Mouse (Mus musculus) heart, adult 18-20 months (tissue): ENCODE data around the gene Sys1. TPM values are rescaled to one million over a fixed set of nuclear protein-coding genes. Genes with fewer than 3 reads are reported as not detected.

Experiments used
- DNase-seq, 2 experiments: peaks; one replicate each; pipeline ENCODE4 v3.0.0; 2021 to 2022; ENCODE audit warnings: mixed read lengths in 1 of 2
- total RNA-seq, 2 experiments: library from RNA; stranded (reverse); gene quantifications; 2 replicates each; pipeline ENCODE4 v1.2.3; 2021

The Sys1 gene
- total RNA-seq, 2 experiments from 2014 or later: 23.0 to 23.1 TPM

- DNase-seq: no peak
These were observed 41.0 kb downstream of the Sys1 start for GRCm38 (mm10) chr2:164497691-164498268.

DNA sequence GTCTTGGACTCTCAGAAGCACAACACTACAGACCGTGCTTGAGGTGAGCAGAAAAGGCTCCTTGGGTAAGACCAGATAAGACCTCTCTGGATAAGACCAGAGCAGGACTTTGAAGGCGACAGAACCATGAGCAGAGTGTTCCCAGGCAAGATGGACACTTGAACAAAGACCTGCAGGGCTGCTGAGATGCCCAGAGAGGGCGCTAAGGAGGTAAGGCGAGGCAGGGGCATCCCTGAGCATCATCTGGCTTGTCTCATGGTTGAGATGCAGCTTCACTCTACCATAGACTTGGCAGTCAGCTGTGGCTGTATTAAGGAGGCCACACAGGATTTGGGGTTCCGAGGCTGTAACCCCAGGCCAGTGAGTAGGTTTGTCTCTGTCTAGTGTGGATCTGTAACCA lies 42.6 kb downstream of the Sys1 start:
- DNase-seq: no peak

DNA sequence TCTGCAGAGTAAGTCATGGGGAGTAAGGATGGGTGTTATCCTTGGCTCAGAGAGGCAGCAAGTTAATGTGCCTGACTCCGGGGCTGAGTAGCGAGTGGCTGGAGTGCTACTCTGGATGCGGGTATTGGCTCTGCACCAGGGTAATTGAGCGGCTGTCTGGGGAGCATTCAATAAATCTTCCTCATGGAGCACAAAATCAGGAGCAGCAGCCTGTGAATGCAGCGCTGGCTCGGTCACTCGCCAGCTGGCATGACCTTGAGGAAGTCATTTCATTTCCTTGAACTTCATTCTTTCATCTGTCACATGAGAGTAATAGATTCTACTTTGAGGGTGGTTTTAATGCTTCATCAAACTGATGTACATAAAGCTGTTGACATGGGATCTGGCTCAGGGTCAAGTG lies 43.7 kb downstream of the Sys1 start:
- DNase-seq: peak in 1 of 2 experiments; percentile 21

- no peak for DNase-seq
These were observed 48.2 kb downstream of the Sys1 start for GRCm38 (mm10) chr2:164504919-164505318.

DNA sequence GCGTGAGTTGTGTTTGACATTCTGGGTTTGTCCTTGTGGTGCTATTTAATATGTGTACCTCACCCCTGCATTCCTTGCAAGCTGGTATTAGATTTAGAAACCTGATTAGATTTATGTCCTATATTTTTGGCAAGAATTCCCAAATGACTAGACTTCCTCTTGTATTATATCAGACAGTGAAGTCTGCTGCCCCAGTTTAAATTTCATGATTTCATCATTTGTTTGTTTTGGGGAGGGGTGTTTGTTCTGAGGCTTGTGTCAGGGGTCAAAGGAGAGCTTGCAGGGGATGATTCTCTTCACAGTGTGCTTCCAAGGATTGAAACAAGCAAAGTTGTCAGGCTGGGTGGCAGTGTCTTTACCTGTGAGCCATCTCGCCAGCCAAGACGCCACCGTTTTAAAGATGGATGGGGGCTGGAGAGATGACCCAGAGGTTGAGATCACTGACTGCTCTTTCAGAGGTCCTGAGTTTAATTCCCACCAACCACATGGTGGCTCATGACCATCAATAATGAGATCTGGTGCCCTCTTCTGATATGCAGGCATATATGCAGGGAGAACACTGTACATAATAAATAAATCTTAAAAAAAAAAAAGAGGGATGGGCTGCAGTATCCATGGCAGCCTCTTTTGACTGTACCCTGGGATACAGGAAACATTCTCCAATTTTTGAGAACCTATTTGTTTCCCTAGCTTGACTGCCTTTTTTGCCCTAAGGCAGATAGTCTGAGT lies 49.0 kb downstream of the Sys1 start:
- no peak for DNase-seq

- no peak for DNase-seq
These were observed 51.0 kb downstream of the Sys1 start for GRCm38 (mm10) chr2:164507811-164508210.

- DNase-seq: no peak
These were observed 53.9 kb downstream of the Sys1 start for GRCm38 (mm10) chr2:164510621-164511190.

DNA sequence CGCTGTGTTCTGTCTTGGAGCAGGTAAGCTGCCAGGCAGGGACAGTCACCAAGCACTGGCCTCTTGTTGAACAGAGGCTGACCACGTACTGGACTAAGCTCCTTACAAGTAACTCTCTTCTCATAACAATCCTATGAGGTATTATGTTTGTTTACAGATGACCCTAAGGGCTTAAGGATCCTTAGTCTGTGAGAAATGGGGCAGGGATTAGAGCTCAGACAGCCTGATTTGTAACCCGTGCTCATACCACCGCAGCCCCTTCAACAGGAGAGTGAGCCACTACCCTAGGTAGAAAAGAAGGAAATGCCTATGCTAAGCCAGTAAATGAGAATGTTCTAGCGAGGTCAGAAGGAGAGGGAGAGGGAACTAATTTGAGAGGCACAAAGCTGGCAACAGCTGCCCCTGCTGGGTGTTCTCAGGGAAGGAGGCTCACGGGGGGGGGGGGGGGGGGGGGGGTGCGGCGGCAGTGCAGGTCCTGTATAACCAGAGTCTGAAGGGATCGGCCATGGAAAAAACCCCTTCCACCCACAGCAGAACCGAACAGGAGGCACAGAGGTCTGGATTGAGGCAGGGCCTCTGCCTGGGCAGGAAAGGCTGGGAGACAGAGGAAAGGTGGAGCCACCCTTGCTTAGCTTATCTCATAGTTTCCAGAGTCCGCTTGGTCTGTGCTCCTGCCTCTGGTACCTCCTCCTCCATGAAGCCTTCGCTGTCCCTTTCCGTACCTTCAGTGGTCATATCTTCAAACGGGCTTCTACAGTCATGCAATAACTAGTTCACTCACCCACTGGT lies 55.6 kb downstream of the Sys1 start:
- DNase-seq: peak; percentile 22 to 64

DNA sequence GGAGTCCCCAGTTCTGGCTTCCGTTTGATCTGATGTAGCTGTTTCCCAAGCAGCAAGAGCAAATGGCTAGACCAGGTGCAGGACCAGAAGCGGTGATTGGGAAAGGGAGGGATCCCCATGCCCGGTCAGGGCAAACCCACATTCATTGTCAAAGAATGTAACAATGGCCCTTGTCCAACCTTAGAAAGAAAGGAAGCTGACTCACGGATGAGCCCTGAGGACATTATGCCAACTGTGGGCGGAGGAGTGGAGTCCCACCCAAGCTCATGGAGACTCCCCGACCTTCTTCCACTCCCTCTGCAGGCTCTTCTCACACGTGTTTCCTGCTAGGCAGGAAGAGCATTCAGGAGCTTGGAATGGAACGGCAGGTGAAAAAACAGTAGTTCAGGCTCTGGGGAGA lies 56.6 kb downstream of the Sys1 start:
- DNase-seq: peak; percentile 61 to 87

DNA sequence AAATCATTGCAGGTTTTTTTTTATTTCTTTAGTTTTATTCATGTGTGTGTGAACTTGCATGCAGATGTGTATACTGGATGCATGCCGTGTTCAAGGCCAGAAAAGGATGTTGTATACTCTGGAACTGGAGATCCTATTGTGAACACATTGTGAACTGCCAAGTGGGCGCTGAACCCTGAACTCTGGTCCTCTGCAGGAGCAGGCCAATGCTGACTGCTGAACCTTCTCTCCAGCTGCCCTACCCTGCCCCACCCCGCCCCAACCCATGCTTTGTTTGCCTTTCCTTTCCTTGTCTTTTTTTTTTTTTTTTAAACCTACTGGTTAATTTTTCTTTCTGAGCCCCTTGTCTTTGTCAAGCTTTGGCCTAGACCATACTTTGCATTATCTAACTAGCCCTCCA lies 58.2 kb downstream of the Sys1 start:
- DNase-seq: no peak

GRCm38 (mm10) chr2:164515897-164516296 lies 59.1 kb downstream of the Sys1 start:
- DNase-seq: no peak

GRCm38 (mm10) chr2:164516592-164516991 lies 59.8 kb downstream of the Sys1 start:
- no peak for DNase-seq

- DNase-seq: peak; percentile 71 to 73
These were observed 60.9 kb downstream of the Sys1 start for GRCm38 (mm10) chr2:164517485-164518221.

GRCm38 (mm10) chr2:164518266-164519170 lies 61.8 kb downstream of the Sys1 start:
- no peak for DNase-seq

DNA sequence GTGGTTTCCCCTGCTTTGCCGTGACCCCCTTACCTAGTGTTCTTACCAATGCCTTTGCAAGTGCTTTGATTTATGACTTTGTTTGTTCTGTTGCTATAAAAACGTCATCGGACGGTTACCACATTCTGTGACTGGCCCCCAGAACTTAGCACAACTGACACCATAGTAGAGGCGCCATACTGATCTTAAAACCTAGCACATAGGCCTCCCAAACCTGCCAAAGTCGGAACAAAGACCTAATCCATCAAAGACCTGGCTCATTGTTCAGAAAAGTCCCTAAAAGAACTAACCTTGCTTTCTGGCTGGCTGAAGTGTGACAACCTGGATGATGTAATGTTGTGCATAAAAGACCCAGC lies 62.4 kb downstream of the Sys1 start:
- DNase-seq: no peak

- peak; percentile 61 to 62 for DNase-seq
These were observed 64.0 kb downstream of the Sys1 start for GRCm38 (mm10) chr2:164520782-164521181.

GRCm38 (mm10) chr2:164521841-164522240 lies 65.1 kb downstream of the Sys1 start:
- DNase-seq: peak in 1 of 2 experiments; percentile 30

DNA sequence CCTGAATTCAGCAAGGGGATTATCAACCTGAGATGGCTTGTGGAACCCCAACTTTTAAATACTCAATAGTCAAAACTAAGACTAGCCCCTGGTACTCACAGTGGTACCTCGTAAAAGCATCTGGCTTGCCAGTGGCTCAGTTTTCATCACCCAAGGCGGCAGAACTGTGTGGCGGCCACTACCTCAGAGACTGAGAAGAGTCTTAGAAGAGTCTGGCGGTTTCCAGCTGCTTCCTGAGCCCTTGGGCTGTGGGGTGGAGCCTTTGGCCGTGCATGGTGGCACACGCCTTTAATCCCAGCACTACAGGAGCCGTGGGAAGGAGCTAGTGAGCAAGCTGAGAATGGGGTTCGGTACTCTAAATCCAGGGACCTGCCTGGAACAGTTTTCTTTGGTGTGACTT lies 65.5 kb downstream of the Sys1 start:
- no peak for DNase-seq

DNA sequence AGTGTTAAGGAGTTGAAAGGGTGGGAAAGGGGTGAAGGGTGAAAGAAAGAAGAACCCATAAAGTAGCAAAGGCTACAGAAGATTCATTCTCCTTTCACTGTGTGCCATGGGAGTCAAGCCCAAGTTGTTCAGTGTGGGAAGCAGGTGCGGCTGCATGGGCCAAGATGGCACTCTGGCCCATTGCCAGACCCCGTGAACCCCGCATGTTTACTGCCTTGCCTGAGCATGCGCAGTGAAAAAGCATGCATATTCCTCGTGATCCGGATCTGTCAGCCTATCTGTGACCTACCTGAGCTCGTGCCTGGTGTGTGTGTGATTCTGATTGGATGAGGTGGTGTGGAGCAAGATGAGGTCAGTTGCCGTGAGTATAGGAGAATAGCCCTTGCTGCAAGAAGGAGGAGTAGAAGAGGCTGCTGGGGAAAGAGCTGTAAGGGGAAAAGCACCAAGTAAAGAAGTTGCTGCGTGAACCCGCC lies 66.6 kb downstream of the Sys1 start:
- DNase-seq: no peak

DNA sequence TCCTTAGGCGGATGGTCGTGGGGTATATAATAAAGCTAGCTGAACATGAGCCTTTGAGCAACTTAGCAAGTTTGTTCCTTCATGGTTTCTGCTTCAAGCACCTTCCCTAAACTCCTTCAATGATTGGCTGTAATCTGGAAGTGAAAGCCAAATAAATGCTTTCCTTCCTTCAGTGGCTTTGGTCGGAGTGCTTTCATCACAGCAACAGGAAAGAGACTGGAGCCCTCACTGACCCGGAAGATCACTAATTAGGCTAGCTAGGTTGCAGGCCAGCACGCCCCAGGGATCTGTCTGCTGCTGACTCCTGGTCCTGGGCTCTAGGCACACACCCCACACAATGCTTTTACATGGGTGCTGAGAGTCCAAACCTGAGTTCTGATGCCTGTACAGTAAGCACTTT lies 71.8 kb downstream of the Sys1 start:
- no peak for DNase-seq
